Mouse (Mus musculus) mesoderm, embryonic 11.5 days (tissue): ENCODE measurements around the gene Taf6l.
"Not testable (repeated sequence)": the region's sequence is repeated elsewhere in the genome, so short reads cannot be mapped to it uniquely, and the experiment has no call there.

Source experiments
- DNase-seq: peaks from one replicate; pipeline ENCODE4 v3.0.0-alpha.2; 2012; ENCODE audit warnings: low read depth, low spot score

Taf6l gene

GRCm38 (mm10) chr19:8738911-8739310 lies 47.3 kb downstream of the Taf6l start:
- DNase-seq, result no peak

GRCm38 (mm10) chr19:8736160-8736467 lies 50.1 kb downstream of the Taf6l start:
- DNase-seq, result no peak

GRCm38 (mm10) chr19:8735389-8736159 lies 50.6 kb downstream of the Taf6l start, which contains the start of gene Wdr74:
Gene Wdr74 (plus strand): TSS chr19:8735827.
- DNase-seq, result peak; percentile 94

- DNase-seq, result no peak
Observed at GRCm38 (mm10) chr19:8734334-8734733, 51.9 kb downstream of the Taf6l start.

- DNase-seq, result not testable (repeated sequence)
Observed at GRCm38 (mm10) chr19:8728335-8729099, 57.7 kb downstream of the Taf6l start.

GRCm38 (mm10) chr19:8727495-8728114 lies 58.6 kb downstream of the Taf6l start:
- no peak for DNase-seq

- no peak for DNase-seq
Observed at GRCm38 (mm10) chr19:8726609-8727390, 59.4 kb downstream of the Taf6l start.

GRCm38 (mm10) chr19:8725081-8725613 lies 61.1 kb downstream of the Taf6l start:
- DNase-seq, result no peak
